Mouse (Mus musculus): Measurements from ENCODE around the gene Skap1. TPM values are rescaled to one million over a fixed set of nuclear protein-coding genes. Genes with fewer than 3 reads are reported as not detected.

Gene Skap1
- polyA plus RNA-seq, 1 experiment = 4.9 TPM

DNA sequence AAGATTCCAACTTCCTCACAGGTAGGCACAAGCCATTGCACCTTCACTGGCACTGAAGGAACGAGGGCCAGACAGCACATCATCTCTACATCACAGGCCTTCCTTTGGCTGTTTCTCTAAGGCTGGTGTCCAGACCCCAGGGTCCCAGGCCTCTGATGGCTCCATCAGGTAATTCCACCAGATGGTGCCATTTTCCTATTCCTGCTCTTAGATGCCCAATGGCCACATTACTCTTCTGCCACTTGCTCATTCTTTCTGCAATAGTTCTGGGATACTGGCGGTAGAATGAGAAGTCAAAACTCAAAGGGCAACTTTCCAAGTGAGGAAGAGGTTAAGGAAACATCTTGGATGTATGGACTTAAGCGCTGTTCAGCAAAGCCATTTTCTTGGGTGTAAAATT is 50.8 kb downstream of the Skap1 start:
- Histone ChIP-seq H3K27ac (ENCODE audit: control insufficient read depth, insufficient read depth, low read depth, low read length, poor library complexity) (no peak overlapping the region), H3K4me1 (ENCODE audit: control insufficient read depth, insufficient read depth, low read length) (no peaks in the 10 kb centered on the region), H3K4me3 (replicated peaks; ENCODE audit: control insufficient read depth, low read depth, low read length) (no peak overlapping the region)
- 76% methylated on average over 3 of the region's 3 CpGs for WGBS
- TF ChIP-seq POLR2A (IDR thresholded peaks at IDR 0.05; ENCODE audit: borderline replicate concordance, control insufficient read depth, low read depth, low read length) (no peak), CTCF (IDR thresholded peaks at IDR 0.05; ENCODE audit: control insufficient read depth, insufficient read depth, low read length) (no peak)

DNA sequence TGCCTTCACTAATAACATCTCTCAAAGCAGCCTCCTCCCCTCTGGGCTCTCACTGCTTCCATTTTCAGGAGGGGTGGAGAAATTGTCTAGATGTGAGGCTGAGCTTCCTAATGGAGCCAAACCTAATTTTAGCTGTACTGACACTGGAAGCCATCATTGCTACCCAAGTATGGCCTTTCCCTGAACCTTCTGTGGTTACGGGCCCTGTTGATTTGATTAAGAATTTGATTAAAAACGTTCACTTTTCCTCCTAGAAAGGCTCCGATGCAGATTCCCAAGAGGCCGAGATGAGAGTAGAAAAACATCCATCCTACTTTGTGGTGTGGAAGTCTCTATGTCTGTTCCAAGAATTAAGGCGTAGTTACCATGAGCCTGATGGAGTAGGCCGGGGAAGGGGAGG is 60.1 kb downstream of the Skap1 start:
- H3K4me1 ChIP-seq (ENCODE audit: control insufficient read depth, insufficient read depth, low read length) = no peaks in the 10 kb centered on the region
- H3K27ac ChIP-seq (ENCODE audit: control insufficient read depth, insufficient read depth, low read depth, low read length, poor library complexity) = no peak overlapping the region
- 80% methylated on average over 6 of the region's 6 CpGs for WGBS

DNA sequence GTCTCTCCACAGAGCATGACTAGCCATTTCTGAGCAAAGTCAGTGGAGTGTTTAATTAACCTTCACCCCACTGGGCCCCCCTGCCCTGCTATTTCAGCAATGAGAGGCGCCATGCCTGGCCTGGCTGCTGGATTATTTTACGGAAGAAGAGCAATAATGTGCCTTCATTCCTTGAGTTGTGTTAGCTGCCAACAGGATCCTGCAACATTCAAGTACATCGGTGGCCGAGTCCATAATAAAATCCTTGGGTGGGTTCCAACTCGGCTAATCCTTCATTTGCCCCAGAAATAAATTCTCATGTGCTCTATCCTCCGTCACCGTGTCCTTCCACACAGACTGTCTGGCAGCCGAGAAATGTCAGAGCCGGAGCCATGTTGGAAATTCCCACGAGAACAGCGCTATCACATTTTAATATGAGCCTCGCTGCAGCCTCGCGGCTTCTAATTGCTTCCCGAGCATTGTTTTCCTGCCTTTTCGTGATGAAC is 61.8 kb downstream of the Skap1 start:
- Histone ChIP-seq H3K4me3 (replicated peaks; ENCODE audit: control insufficient read depth, low read depth, low read length) (no peak overlapping the region), H3K27ac (ENCODE audit: control insufficient read depth, insufficient read depth, low read depth, low read length, poor library complexity) (no peak overlapping the region), H3K4me1 (ENCODE audit: control insufficient read depth, insufficient read depth, low read length) (no peaks in the 10 kb centered on the region)
- WGBS = 89% methylated on average over 16 of the region's 16 CpGs
- TF ChIP-seq POLR2A (IDR thresholded peaks at IDR 0.05; ENCODE audit: borderline replicate concordance, control insufficient read depth, low read depth, low read length) = no peak
- no peak for TF ChIP-seq CTCF (IDR thresholded peaks at IDR 0.05; ENCODE audit: control insufficient read depth, insufficient read depth, low read length)

More for the DNA sequence above, 60.1 kb downstream of the Skap1 start:
- TF ChIP-seq CTCF (IDR thresholded peaks at IDR 0.05; ENCODE audit: control insufficient read depth, insufficient read depth, low read length) (no peak), POLR2A (IDR thresholded peaks at IDR 0.05; ENCODE audit: borderline replicate concordance, control insufficient read depth, low read depth, low read length) (no peak)
- H3K4me3 ChIP-seq (replicated peaks; ENCODE audit: control insufficient read depth, low read depth, low read length) = no peak overlapping the region

DNA sequence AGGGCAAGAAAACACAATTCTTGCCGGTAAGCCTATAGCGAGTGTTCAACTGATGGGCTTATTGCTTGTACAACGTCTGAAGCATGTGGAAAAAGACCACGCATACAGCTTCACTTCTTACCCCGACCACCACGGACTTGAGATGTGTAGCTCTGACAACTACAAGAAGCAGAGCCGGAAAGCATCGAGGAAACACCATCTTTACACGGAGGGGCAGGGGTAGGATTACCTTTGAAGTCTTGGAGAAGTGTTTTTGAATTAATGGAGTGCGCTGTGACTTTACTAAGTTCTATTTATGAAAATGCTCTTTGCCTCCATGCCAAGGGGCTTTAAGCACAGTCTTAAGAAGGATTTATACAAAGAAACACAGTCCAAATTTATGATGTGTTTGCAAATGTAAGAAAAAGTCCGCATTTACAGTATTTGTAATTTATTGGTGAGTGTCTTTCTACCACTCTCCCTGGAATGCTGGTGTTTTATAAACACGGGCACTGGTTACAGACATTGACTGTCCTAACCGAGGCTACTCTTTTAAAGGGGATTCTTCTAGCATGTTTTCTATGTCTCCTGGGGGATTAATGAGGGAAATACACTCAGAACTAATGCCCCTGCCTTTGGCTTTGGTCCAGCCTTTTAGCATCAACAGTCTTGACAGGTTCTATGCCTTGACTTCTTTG is 67.5 kb downstream of the Skap1 start:
- TF ChIP-seq POLR2A (IDR thresholded peaks at IDR 0.05; ENCODE audit: borderline replicate concordance, control insufficient read depth, low read depth, low read length) (no peak), CTCF (IDR thresholded peaks at IDR 0.05; ENCODE audit: control insufficient read depth, insufficient read depth, low read length) (no peak)
- Histone ChIP-seq H3K4me1 (ENCODE audit: control insufficient read depth, insufficient read depth, low read length) (no peaks in the 10 kb centered on the region), H3K4me3 (replicated peaks; ENCODE audit: control insufficient read depth, low read depth, low read length) (no peak overlapping the region), H3K27ac (ENCODE audit: control insufficient read depth, insufficient read depth, low read depth, low read length, poor library complexity) (no peak overlapping the region)
- WGBS = 77% methylated on average over 13 of the region's 13 CpGs

DNA sequence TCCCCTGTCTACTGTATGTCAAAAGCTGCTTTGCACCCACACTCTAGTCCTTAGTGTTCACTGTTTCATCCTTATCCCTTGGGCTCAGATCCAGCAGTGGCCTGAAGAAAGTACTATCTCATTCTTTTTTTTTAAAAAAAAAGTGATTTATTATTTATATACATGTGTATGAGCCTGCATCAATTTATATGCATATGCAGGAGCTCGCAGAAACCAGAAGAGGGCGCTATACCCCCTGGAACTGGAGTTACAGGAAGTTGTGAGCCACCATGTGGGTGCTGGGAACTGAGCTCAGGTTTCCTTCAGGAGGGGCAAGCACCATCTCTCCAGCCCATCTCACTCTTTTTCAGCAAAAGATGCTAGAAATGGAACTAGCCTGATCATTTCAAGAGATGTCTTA is 70.1 kb downstream of the Skap1 start:
- no peak overlapping the region for H3K27ac ChIP-seq (ENCODE audit: control insufficient read depth, insufficient read depth, low read depth, low read length, poor library complexity)
- H3K4me1 ChIP-seq (ENCODE audit: control insufficient read depth, insufficient read depth, low read length) = no peaks in the 10 kb centered on the region
- TF ChIP-seq POLR2A (IDR thresholded peaks at IDR 0.05; ENCODE audit: borderline replicate concordance, control insufficient read depth, low read depth, low read length) (no peak), CTCF (IDR thresholded peaks at IDR 0.05; ENCODE audit: control insufficient read depth, insufficient read depth, low read length) (no peak)
- H3K4me3 ChIP-seq (replicated peaks; ENCODE audit: control insufficient read depth, low read depth, low read length) = no peak overlapping the region
- WGBS = 76% methylated on average over 2 of the region's 2 CpGs

DNA sequence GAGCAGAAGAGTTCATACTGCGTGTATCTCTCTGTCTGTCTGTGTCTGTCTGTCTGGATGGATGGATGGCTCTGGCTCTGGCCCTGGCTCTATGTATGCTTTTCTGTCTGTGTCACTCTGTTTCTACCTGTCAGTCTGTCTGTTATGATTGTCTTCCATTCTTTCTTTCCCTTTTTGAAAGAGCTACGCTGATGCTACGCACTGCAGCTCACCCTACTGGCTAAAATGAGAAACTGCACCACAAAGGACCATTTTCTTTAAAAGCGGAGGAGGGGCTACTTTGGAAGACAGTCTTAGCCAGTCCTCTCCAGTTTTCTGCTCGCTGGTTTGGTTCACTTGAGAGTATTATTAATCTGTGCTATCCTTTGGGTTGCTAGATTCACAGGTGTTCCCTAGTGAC is 71.8 kb downstream of the Skap1 start:
- Histone ChIP-seq H3K4me1 (ENCODE audit: control insufficient read depth, insufficient read depth, low read length) (no peaks in the 10 kb centered on the region), H3K27ac (ENCODE audit: control insufficient read depth, insufficient read depth, low read depth, low read length, poor library complexity) (no peak overlapping the region), H3K4me3 (replicated peaks; ENCODE audit: control insufficient read depth, low read depth, low read length) (no peak overlapping the region)
- WGBS = 21% methylated on average over 5 of the region's 5 CpGs
- TF ChIP-seq POLR2A (IDR thresholded peaks at IDR 0.05; ENCODE audit: borderline replicate concordance, control insufficient read depth, low read depth, low read length) (no peak), CTCF (IDR thresholded peaks at IDR 0.05; ENCODE audit: control insufficient read depth, insufficient read depth, low read length) (no peak)

DNA sequence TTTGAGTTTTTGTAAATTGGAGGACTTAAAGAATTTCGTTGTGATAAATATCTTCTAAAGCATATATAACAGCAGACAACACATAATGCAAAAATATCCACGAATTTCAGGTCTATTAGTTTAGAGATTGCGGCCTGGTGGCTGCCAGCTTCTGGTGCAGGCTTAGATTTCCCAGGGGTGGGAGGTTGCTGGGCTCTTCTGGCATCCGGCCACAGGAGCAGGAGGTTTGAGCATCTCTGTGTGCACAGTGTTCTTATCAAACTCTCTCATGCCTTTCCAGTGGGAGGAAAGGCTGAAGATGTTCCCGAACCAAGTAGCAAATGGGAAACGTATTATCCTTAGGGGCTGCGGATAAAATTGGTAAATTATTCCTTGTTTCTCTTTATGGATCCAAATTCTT is 77.6 kb downstream of the Skap1 start:
- Histone ChIP-seq H3K4me1 (ENCODE audit: control insufficient read depth, insufficient read depth, low read length) (no peaks in the 10 kb centered on the region), H3K27ac (ENCODE audit: control insufficient read depth, insufficient read depth, low read depth, low read length, poor library complexity) (no peak overlapping the region), H3K4me3 (replicated peaks; ENCODE audit: control insufficient read depth, low read depth, low read length) (no peak overlapping the region)
- TF ChIP-seq POLR2A (IDR thresholded peaks at IDR 0.05; ENCODE audit: borderline replicate concordance, control insufficient read depth, low read depth, low read length) = no peak
- no peak for TF ChIP-seq CTCF (IDR thresholded peaks at IDR 0.05; ENCODE audit: control insufficient read depth, insufficient read depth, low read length)
- 80% methylated on average over 7 of the region's 7 CpGs for WGBS

DNA sequence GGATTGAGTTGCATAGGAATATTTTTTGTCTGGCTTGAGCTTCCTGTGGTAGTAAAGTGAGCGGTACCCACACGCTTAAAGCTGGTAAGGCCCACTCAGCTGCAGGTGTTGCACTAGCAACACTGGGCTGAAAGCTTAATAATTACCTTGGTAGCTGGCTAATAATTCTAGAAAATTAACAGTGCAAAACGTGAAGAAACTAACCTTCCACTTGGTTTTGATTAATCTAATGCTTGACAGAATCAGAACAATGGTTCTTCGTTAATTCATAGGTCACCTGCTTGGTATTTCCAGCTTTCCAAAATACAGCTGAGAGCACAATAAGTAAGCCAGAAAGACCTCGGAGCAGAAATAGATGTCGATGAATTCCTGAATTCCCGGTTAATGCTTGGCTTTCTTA is 78.2 kb downstream of the Skap1 start:
- WGBS = 86% methylated on average over 7 of the region's 7 CpGs
- no peak overlapping the region for H3K27ac ChIP-seq (ENCODE audit: control insufficient read depth, insufficient read depth, low read depth, low read length, poor library complexity)
- no peaks in the 10 kb centered on the region for H3K4me1 ChIP-seq (ENCODE audit: control insufficient read depth, insufficient read depth, low read length)
- H3K4me3 ChIP-seq (replicated peaks; ENCODE audit: control insufficient read depth, low read depth, low read length) = no peak overlapping the region
- TF ChIP-seq POLR2A (IDR thresholded peaks at IDR 0.05; ENCODE audit: borderline replicate concordance, control insufficient read depth, low read depth, low read length) (no peak), CTCF (IDR thresholded peaks at IDR 0.05; ENCODE audit: control insufficient read depth, insufficient read depth, low read length) (no peak)

DNA sequence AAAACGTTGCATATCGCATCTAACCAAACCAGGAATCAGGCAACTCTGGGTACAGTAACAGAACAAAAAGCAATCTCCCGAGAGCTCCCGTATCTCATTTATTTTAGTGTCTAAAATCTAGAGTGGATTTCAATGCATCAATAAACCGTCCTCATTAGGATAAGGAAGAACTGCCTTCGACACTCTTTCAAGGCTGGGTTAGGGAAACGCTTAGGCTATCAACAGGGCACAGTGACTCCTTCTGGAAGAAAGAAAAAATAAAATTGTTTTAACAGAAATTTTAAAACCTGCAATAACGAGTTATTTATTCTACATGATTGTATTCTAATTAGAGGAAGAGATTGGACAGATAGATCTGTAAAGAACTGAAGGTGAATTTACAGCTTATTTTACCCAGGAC is 82.0 kb downstream of the Skap1 start:
- H3K27ac ChIP-seq (ENCODE audit: control insufficient read depth, insufficient read depth, low read depth, low read length, poor library complexity) = no peak overlapping the region
- H3K4me3 ChIP-seq (replicated peaks; ENCODE audit: control insufficient read depth, low read depth, low read length) = no peak overlapping the region
- no peak for TF ChIP-seq POLR2A (IDR thresholded peaks at IDR 0.05; ENCODE audit: borderline replicate concordance, control insufficient read depth, low read depth, low read length)
- TF ChIP-seq CTCF (IDR thresholded peaks at IDR 0.05; ENCODE audit: control insufficient read depth, insufficient read depth, low read length) = no peak
- no peaks in the 10 kb centered on the region for H3K4me1 ChIP-seq (ENCODE audit: control insufficient read depth, insufficient read depth, low read length)
- WGBS = 48% methylated on average over 8 of the region's 8 CpGs
